Mouse (Mus musculus) MEL (cell line): Measurements from ENCODE around the gene Qsox2. TPM values are rescaled to one million over a fixed set of nuclear protein-coding genes. Genes with fewer than 3 reads are reported as not detected.

Source experiments
- DNase-seq: peaks from one replicate; pipeline ENCODE4 v3.0.0; 2011; ENCODE audit warnings: low read depth, low spot score
- H3K27ac ChIP-seq: 2 replicates; pipeline ENCODE4 v1.5.1; 2012; ENCODE audit warnings: low read depth, mild to moderate bottlenecking, control low read depth, low read length, moderate library complexity; ENCODE audit not compliant: control insufficient read depth
- H3K27me3 ChIP-seq, 2 experiments: fragments of 150-350 bp in 1 of 2; sonication (generic) in 1 of 2; 2 replicates each; pipeline ENCODE4 v1.6.1; 2012; ENCODE audit warnings: low read length in 2 of 2, mild to moderate bottlenecking in 2 of 2, improper control_type of control experiment in 1 of 2, moderate library complexity in 1 of 2; ENCODE audit not compliant: insufficient read depth in 2 of 2, control insufficient read depth in 1 of 2
- H3K36me3 ChIP-seq, 2 experiments: 2 replicates each; pipeline ENCODE4 v1.6.1; 2012 to 2014; ENCODE audit warnings: low read length in 2 of 2, improper control_type of control experiment in 1 of 2, inconsistent platforms in 1 of 2, mild to moderate bottlenecking in 1 of 2; ENCODE audit not compliant: insufficient read depth in 2 of 2, control insufficient read depth in 1 of 2
- H3K4me1 ChIP-seq, 2 experiments: fragments of 150-350 bp in 1 of 2; sonication (generic) in 1 of 2; 2 replicates each; pipeline ENCODE4 v1.6.1; 2012; ENCODE audit warnings: low read length in 2 of 2, improper control_type of control experiment in 1 of 2, mild to moderate bottlenecking in 1 of 2; ENCODE audit not compliant: insufficient read depth in 2 of 2, control insufficient read depth in 1 of 2
- H3K4me3 ChIP-seq, 2 experiments: fragments of 150-350 bp in 1 of 2; sonication (generic) in 1 of 2; 2 replicates each; pipeline ENCODE4 v1.5.1; 2012; ENCODE audit warnings: low read depth in 2 of 2, low read length in 2 of 2, mild to moderate bottlenecking in 2 of 2, moderate library complexity in 2 of 2, control low read depth in 1 of 2, improper control_type of control experiment in 1 of 2; ENCODE audit not compliant: control insufficient read depth in 1 of 2, insufficient read depth in 1 of 2
- H3K79me2 ChIP-seq: 2 replicates; pipeline ENCODE4 v1.6.1; 2012; ENCODE audit warnings: mild to moderate bottlenecking, low read length, moderate library complexity; ENCODE audit not compliant: control insufficient read depth, poor library complexity, insufficient read depth
- H3K9ac ChIP-seq: 2 replicates; pipeline ENCODE4 v1.6.1; 2012; ENCODE audit warnings: low read depth, mild to moderate bottlenecking, control low read depth, low read length, moderate library complexity; ENCODE audit not compliant: control insufficient read depth, poor library complexity, severe bottlenecking
- H3K9me3 ChIP-seq: fragments of 150-350 bp; sonication (generic); replicated peaks from 2 replicates; pipeline ENCODE4 v1.6.1; 2012; ENCODE audit warnings: mild to moderate bottlenecking, low read length, improper control_type of control experiment, moderate library complexity; ENCODE audit not compliant: insufficient read depth
- BHLHE40 ChIP-seq: IDR thresholded peaks from 2 replicates; pipeline ENCODE4 v1.6.1; 2012; ENCODE audit warnings: low read depth, mild to moderate bottlenecking, inconsistent platforms, low read length, improper control_type of control experiment, borderline replicate concordance
- CHD1 ChIP-seq: IDR thresholded peaks from 2 replicates; pipeline ENCODE4 v1.6.1; 2012; ENCODE audit warnings: low read depth, mild to moderate bottlenecking, inconsistent platforms, low read length, improper control_type of control experiment
- CTCF ChIP-seq, 3 experiments: IDR thresholded peaks in 2 of 3; conservative IDR thresholded peaks in 1 of 3; 2 replicates each; pipeline ENCODE4 v1.5.1; 2011 to 2012; ENCODE audit warnings: low read length in 3 of 3, low read depth in 2 of 3, mild to moderate bottlenecking in 2 of 3, improper control_type of control experiment in 1 of 3, inconsistent platforms in 1 of 3, mixed read lengths in 1 of 3, moderate library complexity in 1 of 3; ENCODE audit not compliant: control insufficient read depth in 1 of 3, insufficient read depth in 1 of 3, poor library complexity in 1 of 3, severe bottlenecking in 1 of 3
- ETS1 ChIP-seq: IDR thresholded peaks from 2 replicates; pipeline ENCODE4 v1.6.1; 2012; ENCODE audit warnings: low read depth, mild to moderate bottlenecking, inconsistent platforms, low read length, improper control_type of control experiment, moderate library complexity
- GATA1 ChIP-seq: IDR thresholded peaks from 2 replicates; pipeline ENCODE4 v1.6.1; 2011; ENCODE audit warnings: low read depth, low read length, improper control_type of control experiment
- JUND ChIP-seq: IDR thresholded peaks from 2 replicates; pipeline ENCODE4 v1.6.1; 2011; ENCODE audit warnings: low read depth, mild to moderate bottlenecking, improper control_type of control experiment, low read length
- KAT2A ChIP-seq: conservative IDR thresholded peaks from 2 replicates; pipeline ENCODE4 v1.6.1; 2012; ENCODE audit warnings: low read depth, low read length, improper control_type of control experiment, inconsistent platforms
- MAX ChIP-seq: IDR thresholded peaks from 2 replicates; pipeline ENCODE4 v1.6.1; 2011; ENCODE audit warnings: low read length, improper control_type of control experiment
- MXI1 ChIP-seq: IDR thresholded peaks from 2 replicates; pipeline ENCODE4 v1.6.1; 2011; ENCODE audit warnings: mild to moderate bottlenecking, low read depth, low read length, improper control_type of control experiment
- MYB ChIP-seq: IDR thresholded peaks from 2 replicates; pipeline ENCODE4 v1.6.1; 2011; ENCODE audit warnings: mild to moderate bottlenecking, low read depth, low read length, improper control_type of control experiment
- MYC ChIP-seq: IDR thresholded peaks from 2 replicates; pipeline ENCODE4 v1.6.1; 2011; ENCODE audit warnings: low read depth, mild to moderate bottlenecking, low read length, improper control_type of control experiment, moderate library complexity
- POLR2A ChIP-seq, 2 experiments: IDR thresholded peaks; 2 replicates each; pipeline ENCODE4 v1.6.1; 2011 to 2012; ENCODE audit warnings: low read length in 2 of 2, mild to moderate bottlenecking in 2 of 2, control low read depth in 1 of 2, improper control_type of control experiment in 1 of 2, low read depth in 1 of 2, moderate library complexity in 1 of 2; ENCODE audit not compliant: control insufficient read depth in 1 of 2, insufficient read depth in 1 of 2, poor library complexity in 1 of 2
- POLR2AphosphoS5 ChIP-seq: IDR thresholded peaks from 2 replicates; pipeline ENCODE4 v1.6.1; 2012; ENCODE audit warnings: low read depth, borderline replicate concordance, mild to moderate bottlenecking, inconsistent platforms, low read length, moderate library complexity, mixed read lengths
- RAD21 ChIP-seq: IDR thresholded peaks from 2 replicates; pipeline ENCODE4 v1.6.1; 2011; ENCODE audit warnings: mild to moderate bottlenecking, low read depth, low read length, improper control_type of control experiment
- RCOR1 ChIP-seq: IDR thresholded peaks from 2 replicates; pipeline ENCODE4 v1.6.1; 2012; ENCODE audit warnings: low read depth, mild to moderate bottlenecking, inconsistent platforms, low read length, improper control_type of control experiment
- SMC3 ChIP-seq: IDR thresholded peaks from 2 replicates; pipeline ENCODE4 v1.6.1; 2011; ENCODE audit warnings: low read depth, low read length, improper control_type of control experiment
- TAL1 ChIP-seq: IDR thresholded peaks from 2 replicates; pipeline ENCODE4 v1.6.1; 2012; ENCODE audit warnings: mild to moderate bottlenecking, inconsistent platforms, low read length, moderate library complexity, mixed read lengths
- UBTF ChIP-seq: IDR thresholded peaks from 2 replicates; pipeline ENCODE4 v1.6.1; 2012; ENCODE audit warnings: low read depth, mild to moderate bottlenecking, inconsistent platforms, low read length, improper control_type of control experiment, moderate library complexity, borderline replicate concordance; ENCODE audit not compliant: insufficient read depth
- USF1 ChIP-seq: IDR thresholded peaks from 2 replicates; pipeline ENCODE4 v1.6.1; 2014; ENCODE audit warnings: low read depth, mild to moderate bottlenecking, inconsistent platforms, low read length, improper control_type of control experiment, moderate library complexity
- ZNF384 ChIP-seq: IDR thresholded peaks from 2 replicates; pipeline ENCODE4 v1.6.1; 2012; ENCODE audit warnings: low read depth, mild to moderate bottlenecking, inconsistent platforms, low read length, improper control_type of control experiment
- polyA plus RNA-seq, 2 experiments: library from polyadenylated mRNA; stranded (reverse) in 1 of 2; unstranded in 1 of 2; fragments of >175 nt in 1 of 2; fragments of >200 nt in 1 of 2; gene quantifications; 2 replicates each; pipeline versions ENCODE4 v1.2.1 to v1.2.4; 2012; ENCODE audit warnings: low replicate concordance in 2 of 2, low read depth in 1 of 2; ENCODE audit not compliant: insufficient read length in 2 of 2, insufficient read depth in 1 of 2, missing spikeins in 1 of 2
- total RNA-seq: library from RNA; depleted of rRNA; stranded (reverse); fragments of 300-350 nt; gene quantifications from 2 replicates; pipeline ENCODE4 v1.2.3, GENCODE M21; 2012

Gene Qsox2
- total and polyA plus RNA-seq, 3 experiments = 12.1 to 17.0 TPM; not detected in 1

- Histone ChIP-seq H3K79me2 (no peaks in the 10 kb centered on the region), H3K27me3 (peaks cover 2 to 9% of the 10 kb centered on the region in 2 experiments), H3K36me3 (no peaks in the 10 kb centered on the region), H3K27ac (no peak overlapping the region), H3K9ac (no peak overlapping the region), H3K9me3 (no peaks in the 10 kb centered on the region), H3K4me1 (no peaks in the 10 kb centered on the region), H3K4me3 (no peak overlapping the region)
- TF ChIP-seq KAT2A (no peak), MAX (no peak), MYB (no peak), POLR2AphosphoS5 (no peak), RCOR1 (no peak), BHLHE40 (no peak)
- no peak for DNase-seq
Observed at GRCm38 (mm10) chr2:26247531-26247930, 10.2 kb upstream of the Qsox2 start.

- Histone ChIP-seq H3K27ac (no peak overlapping the region), H3K4me1 (peaks cover 0 to 4% of the 10 kb centered on the region in 2 experiments; a peak in 2 of 4 replicates), H3K79me2 (peaks cover 8% of the 10 kb centered on the region; the same call in 1 of the 2 replicates), H3K36me3 (peaks cover 0 to 7% of the 10 kb centered on the region in 2 experiments; a peak in 2 of 4 replicates), H3K27me3 (peaks cover 5% of the 10 kb centered on the region in 2 experiments; a peak in 3 of 4 replicates), H3K4me3 (no peak overlapping the region), H3K9me3 (no peaks in the 10 kb centered on the region), H3K9ac (no peak overlapping the region)
- TF ChIP-seq SMC3 (no peak), UBTF (no peak), MXI1 (no peak), ZNF384 (no peak)
- DNase-seq = no peak
Observed at GRCm38 (mm10) chr2:26240841-26241240, 3.5 kb upstream of the Qsox2 start.

DNA sequence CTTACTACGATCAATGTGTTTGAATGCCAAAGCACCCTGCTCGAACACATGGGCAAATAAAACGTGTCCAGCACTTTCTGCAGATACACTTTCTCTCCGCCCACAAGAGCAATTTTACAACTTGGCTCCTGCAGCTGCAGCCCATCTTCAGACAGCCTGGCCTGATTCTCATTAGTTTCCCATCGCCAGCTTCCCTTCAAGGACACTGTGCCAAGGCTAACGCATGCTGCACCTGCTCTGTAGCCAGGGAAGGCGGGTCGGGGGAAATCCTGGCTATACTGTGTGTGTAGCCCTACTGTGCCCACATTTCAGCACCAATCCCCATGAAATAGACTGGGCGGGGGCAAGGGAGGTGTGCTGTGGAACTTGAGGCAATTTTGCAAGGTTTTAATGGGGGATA lies 3.0 kb upstream of the Qsox2 start:
- no peak for DNase-seq
- Histone ChIP-seq H3K79me2 (peaks cover 8% of the 10 kb centered on the region; the same call in 1 of the 2 replicates), H3K27me3 (peaks cover 5% of the 10 kb centered on the region in 2 experiments; a peak in 3 of 4 replicates)

More for the DNA sequence above, 3.0 kb upstream of the Qsox2 start:
- no peak overlapping the region for H3K9ac ChIP-seq
- no peaks in the 10 kb centered on the region for H3K9me3 ChIP-seq
- no peak overlapping the region for H3K27ac ChIP-seq
- no peak for TF ChIP-seq TAL1
- TF ChIP-seq MYC = no peak
- TF ChIP-seq CTCF (IDR thresholded peaks at IDR 0.05 in 2 of 3, conservative IDR thresholded peaks at IDR 0.05 in 1 of 3; ENCODE audit: control insufficient read depth in 1 of 3, insufficient read depth in 1 of 3, low read depth in 2 of 3, low read length in 3 of 3, poor library complexity in 1 of 3, severe bottlenecking in 1 of 3) = no peak
- no peak for TF ChIP-seq ETS1
- no peak for TF ChIP-seq USF1
- TF ChIP-seq RCOR1 = no peak
- no peak for TF ChIP-seq JUND
- TF ChIP-seq GATA1 = no peak
- no peak for TF ChIP-seq BHLHE40
- no peak for TF ChIP-seq POLR2A (IDR thresholded peaks at IDR 0.05; ENCODE audit: control insufficient read depth in 1 of 2, insufficient read depth in 1 of 2, low read depth in 1 of 2, low read length in 2 of 2, poor library complexity in 1 of 2)
- TF ChIP-seq RAD21 = no peak
- TF ChIP-seq UBTF = no peak
- TF ChIP-seq CHD1 = no peak
- TF ChIP-seq MYB = no peak
- H3K36me3 ChIP-seq = peaks cover 0 to 11% of the 10 kb centered on the region in 2 experiments; a peak in 2 of 4 replicates
- no peak overlapping the region for H3K4me3 ChIP-seq
- H3K4me1 ChIP-seq = peaks cover 0 to 9% of the 10 kb centered on the region in 2 experiments; a peak in 2 of 4 replicates
